11 mouse cellular contexts compared by ENCODE assay signal in the genomic region with DNA sequence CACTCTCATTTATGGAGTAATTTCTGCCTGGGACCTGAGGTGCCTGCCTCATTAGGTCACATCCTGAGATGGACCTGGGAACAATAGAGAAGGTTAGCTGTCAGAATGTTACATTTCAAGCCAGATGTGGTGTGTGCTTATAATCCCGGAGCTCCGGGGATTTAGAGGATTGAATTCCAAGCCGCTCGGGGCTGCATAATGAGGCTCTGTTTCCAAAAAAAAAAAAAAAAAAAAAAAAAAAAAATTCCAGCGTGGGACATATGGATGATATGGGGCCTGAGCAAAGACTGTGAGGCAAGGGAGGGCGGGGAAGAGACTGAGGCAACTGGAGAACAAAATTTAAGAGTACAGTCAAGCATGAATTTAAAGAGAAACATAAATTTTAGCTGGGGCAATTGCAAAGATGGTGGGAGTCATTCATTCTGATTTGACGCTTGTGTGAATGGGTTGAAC. TPM values are rescaled to one million over a fixed set of nuclear protein-coding genes. Genes with fewer than 3 reads are reported as not detected.
DNase-seq lines count a peak whose midpoint lies in the region; ATAC-seq lines count a peak whose summit lies in the region.
"Had no signal": no experiment of that assay in that cellular context is flagged by ENCODE, and none has a peak within 500 bp of the region (broad histone marks: within the 10 kb centered on the region; RNA-seq: fewer than 3 reads in every experiment).

No protein-coding gene starts in this region.

- WGBS in forebrain, embryonic 11.5 days: 11% methylated on average over 7 of the region's 7 CpGs
- WGBS in forebrain, embryonic 15.5 days: 8% methylated on average over 7 of the region's 7 CpGs
- 54% methylated on average over 7 of the region's 7 CpGs for WGBS in liver, embryonic 12.5 days (ENCODE audit: insufficient replicate concordance)
- WGBS in intestine, embryonic 15.5 days: 32% methylated on average over 7 of the region's 7 CpGs
- 20% methylated on average over 7 of the region's 7 CpGs for WGBS in neural tube, embryonic 15.5 days

- no peaks in the 10 kb centered on the region for H3K36me3 ChIP-seq in forebrain, embryonic 11.5 days (ENCODE audit: control insufficient read depth, insufficient read depth, low read length)
- peaks cover 4% of the 10 kb centered on the region; the same call in 1 of the 2 replicates for H3K36me3 ChIP-seq in forebrain, embryonic 15.5 days
- H3K36me3 ChIP-seq in liver, embryonic 12.5 days: peaks cover 8% of the 10 kb centered on the region
- no peaks in the 10 kb centered on the region for H3K36me3 ChIP-seq in intestine, embryonic 15.5 days
- H3K36me3 ChIP-seq in neural tube, embryonic 15.5 days: no peaks in the 10 kb centered on the region

- no peaks in the 10 kb centered on the region for H3K9me3 ChIP-seq in forebrain, embryonic 11.5 days (ENCODE audit: control insufficient read depth, low read length)
- no peaks in the 10 kb centered on the region for H3K9me3 ChIP-seq in forebrain, embryonic 15.5 days
- no peaks in the 10 kb centered on the region for H3K9me3 ChIP-seq in liver, embryonic 12.5 days (replicated peaks)
- H3K9me3 ChIP-seq in intestine, embryonic 15.5 days: no peaks in the 10 kb centered on the region
- no peaks in the 10 kb centered on the region for H3K9me3 ChIP-seq in neural tube, embryonic 15.5 days (replicated peaks)

- peak; percentile 34; the same call in 1 of the 2 replicates for ATAC-seq in forebrain, embryonic 11.5 days (replicated peaks; ENCODE audit: low FRiP score)
- no peak for ATAC-seq in forebrain, embryonic 15.5 days (replicated peaks)
- ATAC-seq in liver, embryonic 12.5 days: no peak
- no peak for ATAC-seq in intestine, embryonic 15.5 days
- no peak for ATAC-seq in neural tube, embryonic 15.5 days (ENCODE audit: low FRiP score)
- ATAC-seq: lung, postnatal 0 days had no signal

- no peak overlapping the region for H3K4me3 ChIP-seq in forebrain, embryonic 11.5 days (ENCODE audit: low read depth, low read length)
- H3K4me3 ChIP-seq in forebrain, embryonic 15.5 days: no peak overlapping the region
- no peak overlapping the region for H3K4me3 ChIP-seq in liver, embryonic 12.5 days
- H3K4me3 ChIP-seq in intestine, embryonic 15.5 days (replicated peaks): no peak overlapping the region
- no peak overlapping the region for H3K4me3 ChIP-seq in neural tube, embryonic 15.5 days (replicated peaks)
- H3K4me3 ChIP-seq: erythroblast, embryonic 14.5 days had no signal

- H3K4me2 ChIP-seq in forebrain, embryonic 11.5 days (ENCODE audit: low read depth, low read length, severe bottlenecking): no peak overlapping the region; the same call in 1 of the 2 replicates
- H3K4me2 ChIP-seq in forebrain, embryonic 15.5 days (replicated peaks): no peak overlapping the region
- no peak overlapping the region for H3K4me2 ChIP-seq in liver, embryonic 12.5 days
- H3K4me2 ChIP-seq in intestine, embryonic 15.5 days (replicated peaks): no peak overlapping the region
- no peak overlapping the region for H3K4me2 ChIP-seq in neural tube, embryonic 15.5 days

- peaks cover 11% of the 10 kb centered on the region for H3K4me1 ChIP-seq in forebrain, embryonic 11.5 days (replicated peaks; ENCODE audit: control insufficient read depth, insufficient read depth, low read length)
- H3K4me1 ChIP-seq in forebrain, embryonic 15.5 days: 0 out of 2 replicates have a peak, but pooled peaks cover under 1% of the 10 kb centered on the region
- H3K4me1 ChIP-seq in liver, embryonic 12.5 days: peaks cover 23% of the 10 kb centered on the region
- H3K4me1 ChIP-seq in intestine, embryonic 15.5 days (replicated peaks): peaks cover 27% of the 10 kb centered on the region
- H3K4me1 ChIP-seq in neural tube, embryonic 15.5 days: peaks cover 3% of the 10 kb centered on the region; the same call in 1 of the 2 replicates

- no peak for DNase-seq in forebrain, embryonic 11.5 days (ENCODE audit: low spot score)
- no peak for DNase-seq in liver
- DNase-seq in left cerebral cortex, postnatal 36 days (ENCODE audit: low spot score in 2 of 2): no peak
- no peak for DNase-seq in adrenal gland, postnatal 14 days
- DNase-seq: layer of hippocampus, postnatal 36 days had no signal

- peak overlapping the region; percentile 48; the same call in 1 of the 2 replicates for H3K27ac ChIP-seq in forebrain, embryonic 11.5 days (ENCODE audit: low read depth, low read length)
- H3K27ac ChIP-seq in forebrain, embryonic 15.5 days (replicated peaks): no peak overlapping the region
- 0 out of 2 replicates have a peak overlapping the region, but pooled peaks have one; percentile 20 for H3K27ac ChIP-seq in liver, embryonic 12.5 days
- H3K27ac ChIP-seq in intestine, embryonic 15.5 days: 0 out of 2 replicates have a peak overlapping the region, but pooled peaks have one; percentile 38
- 0 out of 2 replicates have a peak overlapping the region, but pooled peaks have one; percentile 39 for H3K27ac ChIP-seq in neural tube, embryonic 15.5 days (replicated peaks)

- no peaks in the 10 kb centered on the region for H3K27me3 ChIP-seq in forebrain, embryonic 11.5 days (ENCODE audit: control insufficient read depth, insufficient read depth, low read length)
- no peaks in the 10 kb centered on the region for H3K27me3 ChIP-seq in forebrain, embryonic 15.5 days
- H3K27me3 ChIP-seq in liver, embryonic 12.5 days (replicated peaks): no peaks in the 10 kb centered on the region
- no peaks in the 10 kb centered on the region for H3K27me3 ChIP-seq in intestine, embryonic 15.5 days (replicated peaks)
- no peaks in the 10 kb centered on the region for H3K27me3 ChIP-seq in neural tube, embryonic 15.5 days (replicated peaks)

- intact Hi-C loops in left cerebral cortex, postnatal 36 days (cut with DNase I): no loop called here

- no peak overlapping the region for H3K9ac ChIP-seq in forebrain, embryonic 11.5 days (ENCODE audit: low read length)
- no peak overlapping the region for H3K9ac ChIP-seq in forebrain, embryonic 15.5 days (replicated peaks)
- H3K9ac ChIP-seq in liver, embryonic 12.5 days: no peak overlapping the region
- H3K9ac ChIP-seq in intestine, embryonic 15.5 days: no peak overlapping the region
- no peak overlapping the region for H3K9ac ChIP-seq in neural tube, embryonic 15.5 days (replicated peaks)

RNA-seq across cellular contexts. Expression of gene Coa7, which starts 16.7 kb away (rescaled TPM):
- polyA plus RNA-seq in forebrain, embryonic 11.5 days (2014; fragmentation: Nextera tagmentation; extraction: Ambion mirVana): 54.5 and 56.8 TPM in 2 replicates
- 47.1 and 48.9 TPM in 2 replicates for polyA plus RNA-seq in forebrain, embryonic 15.5 days (2015; fragmentation: Nextera tagmentation; extraction: Ambion mirVana)
- polyA plus RNA-seq in liver, embryonic 12.5 days (2016; fragmentation: Nextera tagmentation; extraction: Ambion mirVana): 33.7 and 34.3 TPM in 2 replicates
- polyA plus RNA-seq in intestine, embryonic 15.5 days (2015; fragmentation: Nextera tagmentation; extraction: Ambion mirVana): 65.2 and 65.3 TPM in 2 replicates
- polyA plus RNA-seq in neural tube, embryonic 15.5 days (2015; fragmentation: Nextera tagmentation; extraction: Ambion mirVana): 42.6 and 46.8 TPM in 2 replicates
- total RNA-seq in left cerebral cortex, postnatal 36 days (2021): 10 to 100 TPM; 25.7 to 28.9 TPM
- 60.8 and 61.3 TPM in 2 replicates for total RNA-seq in adrenal gland, postnatal 14 days (2021)

RNA-seq across cellular contexts. Expression of gene Shisal2a, which starts 38.5 kb away (rescaled TPM):
- 1.7 and 3.0 TPM in 2 replicates for polyA plus RNA-seq in forebrain, embryonic 11.5 days (2014; fragmentation: Nextera tagmentation; extraction: Ambion mirVana)
- 0.79 and 1.7 TPM in 2 replicates for polyA plus RNA-seq in forebrain, embryonic 15.5 days (2015; fragmentation: Nextera tagmentation; extraction: Ambion mirVana)
- polyA plus RNA-seq in liver, embryonic 12.5 days (2016; fragmentation: Nextera tagmentation; extraction: Ambion mirVana): 0.32 TPM in 1 of 2 replicates, not detected in the other
- polyA plus RNA-seq in intestine, embryonic 15.5 days (2015; fragmentation: Nextera tagmentation; extraction: Ambion mirVana): 1.3 and 1.6 TPM in 2 replicates
- polyA plus RNA-seq in neural tube, embryonic 15.5 days (2015; fragmentation: Nextera tagmentation; extraction: Ambion mirVana): 4.0 and 6.3 TPM in 2 replicates
- total RNA-seq in left cerebral cortex, postnatal 36 days (2021): not detected
- 4.2 and 5.5 TPM in 2 replicates for total RNA-seq in adrenal gland, postnatal 14 days (2021)
- total RNA-seq: layer of hippocampus, postnatal 36 days had no signal
- polyA plus RNA-seq: erythroblast, embryonic 14.5 days had no signal

RNA-seq across cellular contexts. Expression of gene Zyg11b, which starts 43.8 kb away (rescaled TPM):
- 24.3 and 28.8 TPM in 2 replicates for polyA plus RNA-seq in forebrain, embryonic 11.5 days (2014; fragmentation: Nextera tagmentation; extraction: Ambion mirVana)
- 31.0 and 32.8 TPM in 2 replicates for polyA plus RNA-seq in forebrain, embryonic 15.5 days (2015; fragmentation: Nextera tagmentation; extraction: Ambion mirVana)
- 4.0 and 4.5 TPM in 2 replicates for polyA plus RNA-seq in liver, embryonic 12.5 days (2016; fragmentation: Nextera tagmentation; extraction: Ambion mirVana)
- polyA plus RNA-seq in intestine, embryonic 15.5 days (2015; fragmentation: Nextera tagmentation; extraction: Ambion mirVana): 8.3 and 8.6 TPM in 2 replicates
- 23.3 and 28.8 TPM in 2 replicates for polyA plus RNA-seq in neural tube, embryonic 15.5 days (2015; fragmentation: Nextera tagmentation; extraction: Ambion mirVana)
- total RNA-seq in left cerebral cortex, postnatal 36 days (2021): 100 to 1,000 TPM; 101 to 103 TPM
- 32.6 and 34.2 TPM in 2 replicates for total RNA-seq in adrenal gland, postnatal 14 days (2021)
